Mouse (Mus musculus): ENCODE measurements around the gene Btbd2. TPM values are rescaled to one million over a fixed set of nuclear protein-coding genes. Genes with fewer than 3 reads are reported as not detected.

The Btbd2 gene
- polyA plus RNA-seq, 1 experiment from 2014 or later, result 12.7 TPM

DNA sequence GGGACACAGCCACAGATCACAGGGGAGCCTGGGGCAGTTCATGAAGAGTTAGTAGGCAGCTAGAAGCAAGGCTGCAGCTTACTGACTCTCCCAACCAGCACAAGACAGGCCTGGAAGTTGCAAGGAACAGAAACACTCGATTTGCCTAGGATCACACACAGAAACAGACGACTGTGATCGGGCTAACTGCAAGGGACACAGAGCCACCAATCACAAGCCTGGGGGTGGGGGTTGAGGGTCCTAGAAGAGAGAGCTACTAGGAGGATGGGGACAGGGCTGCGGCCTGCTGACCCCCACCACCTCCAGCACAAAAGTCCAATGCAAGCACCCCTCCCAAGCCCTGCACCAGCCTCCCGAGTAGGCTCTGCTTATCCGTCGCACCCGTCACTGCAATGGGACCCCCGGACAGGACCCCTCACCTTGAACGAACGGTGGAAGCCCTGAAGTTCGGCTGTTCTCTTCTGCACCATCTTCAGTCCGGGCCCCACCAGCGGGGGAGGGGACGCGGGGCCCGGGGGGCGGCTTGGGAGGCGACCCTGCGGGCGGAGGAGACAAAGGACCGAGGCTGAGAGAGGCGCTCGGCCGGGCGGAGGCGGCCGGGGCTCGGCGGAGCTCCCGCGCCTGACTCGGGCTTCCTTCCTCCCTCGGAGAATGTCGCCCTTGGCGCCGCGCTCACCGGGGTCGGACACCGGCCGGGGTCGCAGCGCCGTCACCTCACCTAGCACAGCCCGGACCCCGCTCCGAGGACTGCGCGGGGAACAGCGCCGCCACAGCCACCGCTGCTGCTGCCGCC, 18.7 kb upstream of the Btbd2 start:
- peak overlapping the region; percentile 100 for H3K27ac ChIP-seq
- peaks cover 38% of the 10 kb centered on the region for H3K36me3 ChIP-seq
- no peaks in the 10 kb centered on the region for H3K27me3 ChIP-seq
- ATAC-seq (ENCODE audit: low read depth) (no peak), DNase-seq (no peak)
- peak overlapping the region; percentile 98 for H3K4me2 ChIP-seq
- H3K9ac ChIP-seq, result peak overlapping the region; percentile 99
- peak overlapping the region; percentile 94 for H3K4me3 ChIP-seq (replicated peaks)
- under 1% methylated on average over 54 of the region's 54 CpGs for WGBS (ENCODE audit: insufficient replicate concordance)
- H3K9me3 ChIP-seq (replicated peaks), result no peaks in the 10 kb centered on the region
- H3K4me1 ChIP-seq (replicated peaks), result peaks cover 82% of the 10 kb centered on the region

DNA sequence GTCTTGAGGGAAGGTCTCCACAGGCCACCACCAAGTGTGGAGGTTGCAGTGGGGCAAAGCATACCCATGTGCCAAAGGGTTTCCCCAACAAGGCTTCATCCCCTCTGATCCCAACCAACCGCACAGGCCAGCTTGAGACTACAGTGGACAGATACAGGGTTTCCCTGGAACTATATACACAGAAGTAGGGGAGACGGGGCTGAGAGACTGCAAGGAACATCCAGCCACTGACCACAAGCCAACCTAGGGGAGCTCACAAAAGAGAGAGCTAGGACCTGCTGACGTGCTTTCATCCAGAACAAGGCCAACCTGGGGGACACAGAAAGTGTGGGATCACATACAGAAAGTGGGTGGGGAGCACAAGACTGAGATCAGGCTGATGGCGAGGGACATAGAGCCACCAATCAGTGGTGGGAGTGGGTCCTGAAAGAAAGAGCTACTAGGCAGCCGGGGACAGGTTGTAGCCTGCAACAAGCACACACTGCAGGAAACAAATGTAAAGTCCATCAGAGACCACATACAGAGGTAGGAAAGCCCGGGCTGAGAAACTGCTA, 18.1 kb upstream of the Btbd2 start:
- peak overlapping the region; percentile 100 for H3K27ac ChIP-seq
- H3K4me3 ChIP-seq (replicated peaks), result peak overlapping the region; percentile 94
- H3K9me3 ChIP-seq (replicated peaks), result no peaks in the 10 kb centered on the region
- H3K4me1 ChIP-seq (replicated peaks), result peaks cover 77% of the 10 kb centered on the region
- H3K4me2 ChIP-seq, result peak overlapping the region; percentile 98
- H3K27me3 ChIP-seq, result no peaks in the 10 kb centered on the region
- 11% methylated on average over 6 of the region's 6 CpGs for WGBS (ENCODE audit: insufficient replicate concordance)
- peak overlapping the region; percentile 99 for H3K9ac ChIP-seq
- ATAC-seq (ENCODE audit: low read depth) (no peak), DNase-seq (no peak)
- H3K36me3 ChIP-seq, result peaks cover 45% of the 10 kb centered on the region

DNA sequence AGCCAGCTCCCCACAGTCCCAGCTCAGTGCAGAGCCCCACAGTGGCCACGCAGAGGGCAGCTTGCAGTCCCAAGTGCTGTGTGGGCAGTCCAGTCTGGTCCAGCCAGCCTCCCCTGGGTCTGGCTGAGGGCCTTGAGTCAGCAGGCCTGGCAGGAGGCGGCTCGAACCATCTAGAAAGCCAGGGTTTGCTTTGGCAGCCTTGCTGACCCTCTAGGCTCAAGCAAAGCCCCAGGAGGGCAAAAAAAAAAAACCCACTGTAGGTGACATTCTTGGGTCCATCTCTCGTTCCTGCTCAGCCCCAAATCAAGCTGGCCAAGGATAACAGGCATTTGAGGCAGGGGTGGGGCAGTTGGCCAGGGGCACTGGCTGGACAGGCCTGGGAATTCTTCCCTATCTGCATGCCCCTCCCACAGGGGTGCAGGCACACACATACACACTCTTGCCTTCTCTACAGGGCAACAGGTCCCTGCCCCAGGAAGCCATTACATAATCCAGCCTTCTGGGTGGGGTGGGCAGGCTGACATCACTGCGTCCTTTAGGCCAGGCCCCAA, 17.4 kb upstream of the Btbd2 start:
- peak overlapping the region; percentile 98 for H3K4me2 ChIP-seq
- 63% methylated on average over 5 of the region's 5 CpGs for WGBS (ENCODE audit: insufficient replicate concordance)
- H3K9me3 ChIP-seq (replicated peaks), result no peaks in the 10 kb centered on the region
- DNase-seq (no peak), ATAC-seq (ENCODE audit: low read depth) (no peak)
- H3K9ac ChIP-seq, result peak overlapping the region; percentile 99
- peaks cover 72% of the 10 kb centered on the region for H3K4me1 ChIP-seq (replicated peaks)
- H3K27me3 ChIP-seq, result no peaks in the 10 kb centered on the region
- H3K27ac ChIP-seq, result peak overlapping the region; percentile 100
- peaks cover 52% of the 10 kb centered on the region for H3K36me3 ChIP-seq
- peak overlapping the region; percentile 94 for H3K4me3 ChIP-seq (replicated peaks)

DNA sequence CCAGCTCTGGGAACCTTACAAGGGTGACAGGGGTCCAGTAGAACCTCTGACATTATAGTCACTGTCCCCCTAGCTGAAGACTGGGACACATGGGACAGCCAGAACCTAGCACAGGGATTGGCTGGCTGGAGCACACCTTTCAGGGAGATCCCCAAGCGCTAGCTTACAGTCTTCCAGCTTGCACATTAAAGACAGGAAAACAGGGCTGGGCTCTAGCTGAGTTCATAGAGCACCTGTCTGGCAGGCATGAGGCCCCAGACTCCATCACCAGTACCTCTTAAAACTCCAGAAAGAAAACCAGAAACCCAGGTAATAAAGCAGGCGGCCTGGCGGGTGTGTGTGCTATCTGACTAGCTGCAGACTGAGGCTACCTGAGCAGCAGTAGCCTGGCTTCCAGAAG, 16.8 kb upstream of the Btbd2 start:
- peak overlapping the region; percentile 100 for H3K27ac ChIP-seq
- peaks cover 69% of the 10 kb centered on the region for H3K4me1 ChIP-seq (replicated peaks)
- H3K27me3 ChIP-seq, result no peaks in the 10 kb centered on the region
- peak overlapping the region; percentile 94 for H3K4me3 ChIP-seq (replicated peaks)
- 72% methylated on average over 3 of the region's 3 CpGs for WGBS (ENCODE audit: insufficient replicate concordance)
- H3K36me3 ChIP-seq, result peaks cover 57% of the 10 kb centered on the region
- H3K4me2 ChIP-seq, result peak overlapping the region; percentile 98
- ATAC-seq (ENCODE audit: low read depth) (no peak), DNase-seq (no peak)
- H3K9ac ChIP-seq, result peak overlapping the region; percentile 99
- no peaks in the 10 kb centered on the region for H3K9me3 ChIP-seq (replicated peaks)

DNA sequence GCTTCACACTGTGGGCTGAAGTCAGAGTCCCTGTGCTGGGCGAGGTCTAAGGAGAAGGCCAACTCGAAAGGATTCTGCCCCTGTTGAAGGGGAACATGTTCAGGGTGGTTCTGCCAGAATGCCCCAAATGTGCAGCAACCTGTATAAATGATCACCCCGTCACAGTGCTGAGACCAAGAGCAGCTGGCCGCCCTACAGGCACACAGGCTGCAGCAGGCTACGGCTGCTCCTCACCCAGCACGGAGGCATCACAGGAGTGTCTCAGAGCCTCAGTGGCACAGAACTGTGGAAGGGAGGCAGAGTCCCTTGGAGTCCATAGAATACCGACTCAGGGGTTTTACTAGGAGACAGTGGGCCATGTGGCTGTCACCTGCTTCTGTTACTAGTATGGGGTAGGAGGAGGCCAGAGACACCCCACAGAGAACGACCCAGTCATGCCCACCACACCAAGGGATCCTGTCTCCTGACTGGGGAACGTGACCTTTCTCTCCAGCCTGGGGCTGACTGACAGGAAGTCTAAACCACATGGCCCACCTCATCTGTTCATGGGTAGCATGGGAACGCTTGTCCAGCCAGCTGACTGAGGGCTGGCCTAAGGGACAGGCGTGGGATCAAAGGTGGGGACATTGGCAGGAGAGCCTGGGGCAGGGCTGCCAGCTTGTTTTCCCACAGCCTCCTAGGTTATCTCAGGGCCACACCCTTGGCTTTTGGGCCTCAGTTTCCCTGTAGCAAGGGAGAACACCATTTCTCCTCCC, 15.2 kb upstream of the Btbd2 start:
- H3K4me1 ChIP-seq (replicated peaks), result peaks cover 62% of the 10 kb centered on the region
- DNase-seq (no peak), ATAC-seq (ENCODE audit: low read depth) (no peak)
- H3K4me3 ChIP-seq (replicated peaks), result no peak overlapping the region
- H3K4me2 ChIP-seq, result peak overlapping the region; percentile 98
- H3K9ac ChIP-seq, result peak overlapping the region; percentile 99; the same call in 1 of the 2 replicates
- H3K9me3 ChIP-seq (replicated peaks), result no peaks in the 10 kb centered on the region
- H3K36me3 ChIP-seq, result peaks cover 73% of the 10 kb centered on the region
- peak overlapping the region; percentile 100 for H3K27ac ChIP-seq
- 78% methylated on average over 11 of the region's 11 CpGs for WGBS (ENCODE audit: insufficient replicate concordance)
- no peaks in the 10 kb centered on the region for H3K27me3 ChIP-seq

DNA sequence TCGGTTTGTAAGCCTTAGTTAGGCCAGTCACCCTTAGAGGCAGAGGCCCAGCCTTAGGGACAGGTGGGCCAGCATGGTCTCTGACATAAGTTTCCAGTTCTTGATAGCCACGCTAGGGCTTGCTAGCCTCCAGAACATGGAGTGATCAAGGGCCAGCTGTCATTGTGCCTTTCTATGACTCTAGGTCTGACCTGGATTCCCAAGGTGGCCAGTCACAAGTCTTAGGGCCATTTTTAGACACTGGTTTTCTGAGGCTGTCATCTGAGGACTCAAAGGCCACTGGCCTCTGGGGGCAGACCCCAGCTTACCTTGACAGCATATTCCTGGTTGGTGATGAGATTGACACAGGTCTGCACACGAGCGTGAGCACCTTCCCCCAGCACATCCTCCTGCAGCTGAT, 14.4 kb upstream of the Btbd2 start:
- peaks cover 82% of the 10 kb centered on the region for H3K36me3 ChIP-seq
- WGBS (ENCODE audit: insufficient replicate concordance), result 85% methylated on average over 4 of the region's 4 CpGs
- H3K9me3 ChIP-seq (replicated peaks), result no peaks in the 10 kb centered on the region
- no peak overlapping the region for H3K9ac ChIP-seq
- no peak overlapping the region for H3K27ac ChIP-seq
- no peak overlapping the region for H3K4me3 ChIP-seq (replicated peaks)
- H3K27me3 ChIP-seq, result no peaks in the 10 kb centered on the region
- ATAC-seq (ENCODE audit: low read depth) (no peak), DNase-seq (no peak)
- H3K4me1 ChIP-seq (replicated peaks), result peaks cover 66% of the 10 kb centered on the region
- no peak overlapping the region for H3K4me2 ChIP-seq

DNA sequence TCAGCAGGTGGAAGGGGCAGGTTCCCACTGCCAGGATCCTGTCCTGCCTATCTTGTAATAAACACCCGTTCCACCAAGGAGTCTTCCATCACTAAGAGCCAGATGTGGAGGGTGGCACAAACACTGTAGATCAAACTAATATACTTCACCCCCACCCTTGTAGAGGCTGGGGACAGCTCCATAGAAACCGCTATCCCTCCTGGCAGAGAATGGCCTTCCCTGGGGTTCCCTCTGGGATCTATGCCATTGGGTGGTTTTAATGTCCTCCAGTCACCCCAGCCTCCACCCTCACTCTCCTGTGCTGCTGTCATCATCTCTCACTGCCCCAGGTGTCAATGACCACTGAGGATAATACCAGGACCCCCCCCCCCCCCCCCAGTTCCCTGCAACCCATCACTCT, 13.7 kb upstream of the Btbd2 start:
- Histone ChIP-seq H3K27me3 (no peaks in the 10 kb centered on the region), H3K9ac (no peak overlapping the region)
- WGBS (ENCODE audit: insufficient replicate concordance), result 85% methylated on average over 2 of the region's 2 CpGs

DNA sequence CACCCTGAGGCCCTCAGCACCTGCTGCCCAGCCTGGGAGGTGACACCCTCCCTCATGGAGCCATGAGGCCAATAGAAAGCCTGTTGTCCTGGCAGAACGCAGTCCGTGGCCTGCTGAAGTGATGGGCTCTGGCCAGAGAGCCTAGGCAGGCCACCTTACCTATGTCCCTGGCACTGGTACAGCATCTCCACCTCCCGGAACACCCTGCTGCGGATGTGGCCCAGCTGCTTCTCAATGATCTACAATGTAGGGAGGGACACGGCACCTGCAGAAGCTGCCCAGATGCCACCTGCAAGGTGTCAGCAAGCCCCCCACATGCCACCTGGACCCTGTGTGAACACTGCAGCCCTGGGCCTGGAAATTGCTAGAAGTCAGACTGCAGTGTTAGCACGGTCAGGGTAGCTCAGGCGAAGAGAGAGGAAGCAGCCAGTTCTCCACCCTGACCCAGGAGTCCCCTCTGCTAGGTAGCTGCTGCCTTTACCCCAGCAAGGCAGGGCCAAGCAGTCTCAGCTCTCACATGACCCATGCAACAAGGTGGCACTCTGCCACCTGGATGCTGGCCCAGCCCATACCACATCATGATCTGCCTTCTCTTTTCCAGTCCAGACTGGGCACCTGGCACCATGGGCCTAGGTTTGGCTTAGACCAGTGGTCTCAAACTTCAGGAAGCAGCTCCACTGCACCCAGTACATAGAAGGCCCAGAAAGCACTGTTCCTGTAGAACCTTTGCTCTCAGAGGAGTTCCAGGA, 13.0 kb upstream of the Btbd2 start:
- Histone ChIP-seq H3K36me3 (peaks cover 92% of the 10 kb centered on the region), H3K27ac (peak overlapping the region; percentile 11; the same call in 1 of the 2 replicates), H3K4me2 (no peak overlapping the region), H3K9ac (no peak overlapping the region), H3K9me3 (replicated peaks) (no peaks in the 10 kb centered on the region), H3K4me1 (replicated peaks) (peaks cover 71% of the 10 kb centered on the region), H3K4me3 (replicated peaks) (no peak overlapping the region), H3K27me3 (no peaks in the 10 kb centered on the region)
- ATAC-seq (ENCODE audit: low read depth), result no peak
- WGBS (ENCODE audit: insufficient replicate concordance), result 93% methylated on average over 7 of the region's 7 CpGs
- no peak for DNase-seq

More for the DNA sequence above, 13.7 kb upstream of the Btbd2 start:
- DNase-seq (no peak), ATAC-seq (ENCODE audit: low read depth) (no peak)
- Histone ChIP-seq H3K27ac (peak overlapping the region; percentile 11; the same call in 1 of the 2 replicates), H3K4me3 (replicated peaks) (no peak overlapping the region), H3K4me2 (no peak overlapping the region), H3K9me3 (replicated peaks) (no peaks in the 10 kb centered on the region), H3K4me1 (replicated peaks) (peaks cover 71% of the 10 kb centered on the region), H3K36me3 (peaks cover 89% of the 10 kb centered on the region)

DNA sequence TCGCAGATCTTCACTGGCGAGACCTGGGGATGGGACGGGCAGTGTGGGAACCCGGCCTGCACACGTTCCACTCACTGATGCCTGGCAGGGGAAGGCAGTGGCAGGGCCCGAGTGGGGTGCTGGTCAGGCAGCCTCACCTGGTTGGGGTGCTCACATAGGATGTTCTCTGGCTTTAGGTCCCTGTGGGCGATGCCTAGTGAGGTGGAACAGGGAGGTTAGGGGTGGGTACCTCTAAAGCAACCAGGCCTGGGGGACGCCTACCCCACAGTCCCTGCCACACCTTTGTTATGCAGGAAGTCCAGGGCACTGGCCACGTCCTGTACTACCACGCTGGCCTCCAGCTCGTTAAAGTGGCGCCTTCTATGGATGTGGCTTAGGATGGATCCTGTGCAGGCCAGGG, 12.1 kb upstream of the Btbd2 start:
- no peaks in the 10 kb centered on the region for H3K27me3 ChIP-seq
- H3K4me3 ChIP-seq (replicated peaks), result no peak overlapping the region
- peaks cover 88% of the 10 kb centered on the region for H3K36me3 ChIP-seq
- DNase-seq (no peak), ATAC-seq (ENCODE audit: low read depth) (no peak)
- 88% methylated on average over 12 of the region's 12 CpGs for WGBS (ENCODE audit: insufficient replicate concordance)
- H3K4me2 ChIP-seq, result no peak overlapping the region
- no peaks in the 10 kb centered on the region for H3K9me3 ChIP-seq (replicated peaks)
- peaks cover 71% of the 10 kb centered on the region for H3K4me1 ChIP-seq (replicated peaks)
- no peak overlapping the region for H3K27ac ChIP-seq
- no peak overlapping the region for H3K9ac ChIP-seq

DNA sequence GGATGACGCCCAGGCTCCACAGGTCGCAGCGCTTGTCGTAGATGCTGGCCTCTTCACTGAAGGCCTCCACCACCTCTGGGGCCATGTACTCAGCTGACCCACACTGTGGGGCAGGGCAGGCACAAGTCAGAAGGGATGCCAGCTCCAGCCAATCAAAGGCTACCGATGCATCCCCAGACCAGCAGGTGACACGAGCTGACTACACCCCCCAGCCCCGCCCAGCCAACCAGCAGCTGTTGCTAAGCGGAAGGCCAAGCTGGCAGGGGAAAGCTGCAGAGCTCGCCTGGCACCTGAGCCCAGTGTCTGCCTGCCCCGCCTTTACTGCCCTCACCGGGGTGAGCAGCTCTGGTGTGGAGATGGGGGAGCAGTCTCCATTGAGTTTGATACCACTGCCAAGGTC, 11.7 kb upstream of the Btbd2 start:
- Histone ChIP-seq H3K9ac (no peak overlapping the region), H3K36me3 (peaks cover 84% of the 10 kb centered on the region), H3K4me1 (replicated peaks) (peaks cover 71% of the 10 kb centered on the region), H3K9me3 (replicated peaks) (no peaks in the 10 kb centered on the region), H3K4me3 (replicated peaks) (no peak overlapping the region), H3K27me3 (no peaks in the 10 kb centered on the region), H3K4me2 (no peak overlapping the region), H3K27ac (no peak overlapping the region)
- WGBS (ENCODE audit: insufficient replicate concordance), result 81% methylated on average over 11 of the region's 11 CpGs
- DNase-seq (no peak), ATAC-seq (ENCODE audit: low read depth) (no peak)

Data from liver, embryonic 13.5 days (tissue).